Mouse (Mus musculus) MEL (cell line): Measurements from ENCODE around the gene Mlc1. TPM values are rescaled to one million over a fixed set of nuclear protein-coding genes. Genes with fewer than 3 reads are reported as not detected.

Source experiments
- DNase-seq: peaks from one replicate; pipeline ENCODE4 v3.0.0; 2011; ENCODE audit warnings: low read depth, low spot score
- H3K27ac ChIP-seq: 2 replicates; pipeline ENCODE4 v1.5.1; 2012; ENCODE audit warnings: low read depth, mild to moderate bottlenecking, control low read depth, low read length, moderate library complexity; ENCODE audit not compliant: control insufficient read depth
- H3K27me3 ChIP-seq, 2 experiments: fragments of 150-350 bp in 1 of 2; sonication (generic) in 1 of 2; 2 replicates each; pipeline ENCODE4 v1.6.1; 2012; ENCODE audit warnings: low read length in 2 of 2, mild to moderate bottlenecking in 2 of 2, improper control_type of control experiment in 1 of 2, moderate library complexity in 1 of 2; ENCODE audit not compliant: insufficient read depth in 2 of 2, control insufficient read depth in 1 of 2
- H3K36me3 ChIP-seq, 2 experiments: 2 replicates each; pipeline ENCODE4 v1.6.1; 2012 to 2014; ENCODE audit warnings: low read length in 2 of 2, improper control_type of control experiment in 1 of 2, inconsistent platforms in 1 of 2, mild to moderate bottlenecking in 1 of 2; ENCODE audit not compliant: insufficient read depth in 2 of 2, control insufficient read depth in 1 of 2
- H3K4me1 ChIP-seq, 2 experiments: fragments of 150-350 bp in 1 of 2; sonication (generic) in 1 of 2; 2 replicates each; pipeline ENCODE4 v1.6.1; 2012; ENCODE audit warnings: low read length in 2 of 2, improper control_type of control experiment in 1 of 2, mild to moderate bottlenecking in 1 of 2; ENCODE audit not compliant: insufficient read depth in 2 of 2, control insufficient read depth in 1 of 2
- H3K4me3 ChIP-seq, 2 experiments: fragments of 150-350 bp in 1 of 2; sonication (generic) in 1 of 2; 2 replicates each; pipeline ENCODE4 v1.5.1; 2012; ENCODE audit warnings: low read depth in 2 of 2, low read length in 2 of 2, mild to moderate bottlenecking in 2 of 2, moderate library complexity in 2 of 2, control low read depth in 1 of 2, improper control_type of control experiment in 1 of 2; ENCODE audit not compliant: control insufficient read depth in 1 of 2, insufficient read depth in 1 of 2
- H3K79me2 ChIP-seq: 2 replicates; pipeline ENCODE4 v1.6.1; 2012; ENCODE audit warnings: mild to moderate bottlenecking, low read length, moderate library complexity; ENCODE audit not compliant: control insufficient read depth, poor library complexity, insufficient read depth
- H3K9ac ChIP-seq: 2 replicates; pipeline ENCODE4 v1.6.1; 2012; ENCODE audit warnings: low read depth, mild to moderate bottlenecking, control low read depth, low read length, moderate library complexity; ENCODE audit not compliant: control insufficient read depth, poor library complexity, severe bottlenecking
- H3K9me3 ChIP-seq: fragments of 150-350 bp; sonication (generic); replicated peaks from 2 replicates; pipeline ENCODE4 v1.6.1; 2012; ENCODE audit warnings: mild to moderate bottlenecking, low read length, improper control_type of control experiment, moderate library complexity; ENCODE audit not compliant: insufficient read depth
- BHLHE40 ChIP-seq: IDR thresholded peaks from 2 replicates; pipeline ENCODE4 v1.6.1; 2012; ENCODE audit warnings: low read depth, mild to moderate bottlenecking, inconsistent platforms, low read length, improper control_type of control experiment, borderline replicate concordance
- CHD1 ChIP-seq: IDR thresholded peaks from 2 replicates; pipeline ENCODE4 v1.6.1; 2012; ENCODE audit warnings: low read depth, mild to moderate bottlenecking, inconsistent platforms, low read length, improper control_type of control experiment
- CHD2 ChIP-seq: IDR thresholded peaks from 2 replicates; pipeline ENCODE4 v1.6.1; 2011; ENCODE audit warnings: low read length, improper control_type of control experiment
- CTCF ChIP-seq, 3 experiments: IDR thresholded peaks in 2 of 3; conservative IDR thresholded peaks in 1 of 3; 2 replicates each; pipeline ENCODE4 v1.5.1; 2011 to 2012; ENCODE audit warnings: low read length in 3 of 3, low read depth in 2 of 3, mild to moderate bottlenecking in 2 of 3, improper control_type of control experiment in 1 of 3, inconsistent platforms in 1 of 3, mixed read lengths in 1 of 3, moderate library complexity in 1 of 3; ENCODE audit not compliant: control insufficient read depth in 1 of 3, insufficient read depth in 1 of 3, poor library complexity in 1 of 3, severe bottlenecking in 1 of 3
- E2F4 ChIP-seq: IDR thresholded peaks from 2 replicates; pipeline ENCODE4 v1.6.1; 2011; ENCODE audit warnings: low read depth, low read length, improper control_type of control experiment, borderline replicate concordance
- ELF1 ChIP-seq: IDR thresholded peaks from 2 replicates; pipeline ENCODE4 v1.6.1; 2014; ENCODE audit warnings: low read depth, mild to moderate bottlenecking, inconsistent platforms, low read length, improper control_type of control experiment, moderate library complexity
- ETS1 ChIP-seq: IDR thresholded peaks from 2 replicates; pipeline ENCODE4 v1.6.1; 2012; ENCODE audit warnings: low read depth, mild to moderate bottlenecking, inconsistent platforms, low read length, improper control_type of control experiment, moderate library complexity
- GATA1 ChIP-seq: IDR thresholded peaks from 2 replicates; pipeline ENCODE4 v1.6.1; 2011; ENCODE audit warnings: low read depth, low read length, improper control_type of control experiment
- JUND ChIP-seq: IDR thresholded peaks from 2 replicates; pipeline ENCODE4 v1.6.1; 2011; ENCODE audit warnings: low read depth, mild to moderate bottlenecking, improper control_type of control experiment, low read length
- KAT2A ChIP-seq: conservative IDR thresholded peaks from 2 replicates; pipeline ENCODE4 v1.6.1; 2012; ENCODE audit warnings: low read depth, low read length, improper control_type of control experiment, inconsistent platforms
- MAX ChIP-seq: IDR thresholded peaks from 2 replicates; pipeline ENCODE4 v1.6.1; 2011; ENCODE audit warnings: low read length, improper control_type of control experiment
- MAZ ChIP-seq: IDR thresholded peaks from 2 replicates; pipeline ENCODE4 v1.6.1; 2012; ENCODE audit warnings: low read depth, mild to moderate bottlenecking, inconsistent platforms, low read length, improper control_type of control experiment
- MYB ChIP-seq: IDR thresholded peaks from 2 replicates; pipeline ENCODE4 v1.6.1; 2011; ENCODE audit warnings: mild to moderate bottlenecking, low read depth, low read length, improper control_type of control experiment
- MYC ChIP-seq: IDR thresholded peaks from 2 replicates; pipeline ENCODE4 v1.6.1; 2011; ENCODE audit warnings: low read depth, mild to moderate bottlenecking, low read length, improper control_type of control experiment, moderate library complexity
- NELFE ChIP-seq: IDR thresholded peaks from 2 replicates; pipeline ENCODE4 v1.6.1; 2011; ENCODE audit warnings: low read depth, low read length, improper control_type of control experiment
- NRF1 ChIP-seq: IDR thresholded peaks from 2 replicates; pipeline ENCODE4 v1.6.1; 2014; ENCODE audit warnings: low read depth, mild to moderate bottlenecking, inconsistent platforms, low read length, improper control_type of control experiment, moderate library complexity; ENCODE audit not compliant: poor library complexity, insufficient read depth, severe bottlenecking
- POLR2A ChIP-seq, 2 experiments: IDR thresholded peaks; 2 replicates each; pipeline ENCODE4 v1.6.1; 2011 to 2012; ENCODE audit warnings: low read length in 2 of 2, mild to moderate bottlenecking in 2 of 2, control low read depth in 1 of 2, improper control_type of control experiment in 1 of 2, low read depth in 1 of 2, moderate library complexity in 1 of 2; ENCODE audit not compliant: control insufficient read depth in 1 of 2, insufficient read depth in 1 of 2, poor library complexity in 1 of 2
- POLR2AphosphoS2 ChIP-seq: IDR thresholded peaks from 2 replicates; pipeline ENCODE4 v1.6.1; 2011; ENCODE audit warnings: low read length, improper control_type of control experiment
- POLR2AphosphoS5 ChIP-seq: IDR thresholded peaks from 2 replicates; pipeline ENCODE4 v1.6.1; 2012; ENCODE audit warnings: low read depth, borderline replicate concordance, mild to moderate bottlenecking, inconsistent platforms, low read length, moderate library complexity, mixed read lengths
- RAD21 ChIP-seq: IDR thresholded peaks from 2 replicates; pipeline ENCODE4 v1.6.1; 2011; ENCODE audit warnings: mild to moderate bottlenecking, low read depth, low read length, improper control_type of control experiment
- RCOR1 ChIP-seq: IDR thresholded peaks from 2 replicates; pipeline ENCODE4 v1.6.1; 2012; ENCODE audit warnings: low read depth, mild to moderate bottlenecking, inconsistent platforms, low read length, improper control_type of control experiment
- TCF12 ChIP-seq: IDR thresholded peaks from 2 replicates; pipeline ENCODE4 v1.6.1; 2014; ENCODE audit warnings: low read depth, mild to moderate bottlenecking, inconsistent platforms, low read length, improper control_type of control experiment, moderate library complexity
- USF1 ChIP-seq: IDR thresholded peaks from 2 replicates; pipeline ENCODE4 v1.6.1; 2014; ENCODE audit warnings: low read depth, mild to moderate bottlenecking, inconsistent platforms, low read length, improper control_type of control experiment, moderate library complexity
- USF2 ChIP-seq, 2 experiments: IDR thresholded peaks; 2 replicates each; pipeline ENCODE4 v1.6.1; 2011 to 2012; ENCODE audit warnings: improper control_type of control experiment in 2 of 2, low read length in 2 of 2, borderline replicate concordance in 1 of 2, inconsistent platforms in 1 of 2, low read depth in 1 of 2, mild to moderate bottlenecking in 1 of 2; ENCODE audit not compliant: insufficient read depth in 1 of 2
- polyA plus RNA-seq, 2 experiments: library from polyadenylated mRNA; stranded (reverse) in 1 of 2; unstranded in 1 of 2; fragments of >175 nt in 1 of 2; fragments of >200 nt in 1 of 2; gene quantifications; 2 replicates each; pipeline versions ENCODE4 v1.2.1 to v1.2.4; 2012; ENCODE audit warnings: low replicate concordance in 2 of 2, low read depth in 1 of 2; ENCODE audit not compliant: insufficient read length in 2 of 2, insufficient read depth in 1 of 2, missing spikeins in 1 of 2
- total RNA-seq: library from RNA; depleted of rRNA; stranded (reverse); fragments of 300-350 nt; gene quantifications from 2 replicates; pipeline ENCODE4 v1.2.3, GENCODE M21; 2012

The Mlc1 gene
- total and polyA plus RNA-seq, 3 experiments, result not detected

DNA sequence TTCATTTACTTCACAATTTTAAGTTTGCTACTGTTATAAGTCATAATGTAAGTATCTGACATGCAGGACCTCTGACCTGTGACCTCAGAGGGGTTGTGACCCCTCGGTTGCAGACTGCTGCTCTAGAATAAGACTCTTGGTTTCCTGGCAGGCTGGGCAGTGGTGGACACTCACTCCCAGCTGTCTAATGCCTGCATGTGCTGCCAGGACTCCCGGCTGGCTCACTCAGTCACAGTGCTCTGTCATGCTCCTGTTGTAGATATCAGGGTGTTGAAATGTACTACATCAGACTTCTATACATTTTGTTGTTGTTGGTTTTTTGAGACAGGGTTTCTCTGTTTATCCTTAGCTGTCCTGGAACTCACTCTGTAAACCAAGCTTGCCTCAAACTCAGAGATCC lies 21.6 kb upstream of the Mlc1 start:
- H3K9me3 ChIP-seq, result no peaks in the 10 kb centered on the region
- no peak overlapping the region for H3K27ac ChIP-seq
- no peaks in the 10 kb centered on the region for H3K4me1 ChIP-seq
- no peak overlapping the region for H3K4me3 ChIP-seq
- no peaks in the 10 kb centered on the region for H3K36me3 ChIP-seq
- DNase-seq, result no peak
- no peak overlapping the region for H3K9ac ChIP-seq
- TF ChIP-seq NRF1 (no peak), CHD1 (no peak), CHD2 (no peak)
- peaks cover 14% of the 10 kb centered on the region in 2 experiments for H3K27me3 ChIP-seq
- no peaks in the 10 kb centered on the region for H3K79me2 ChIP-seq

DNA sequence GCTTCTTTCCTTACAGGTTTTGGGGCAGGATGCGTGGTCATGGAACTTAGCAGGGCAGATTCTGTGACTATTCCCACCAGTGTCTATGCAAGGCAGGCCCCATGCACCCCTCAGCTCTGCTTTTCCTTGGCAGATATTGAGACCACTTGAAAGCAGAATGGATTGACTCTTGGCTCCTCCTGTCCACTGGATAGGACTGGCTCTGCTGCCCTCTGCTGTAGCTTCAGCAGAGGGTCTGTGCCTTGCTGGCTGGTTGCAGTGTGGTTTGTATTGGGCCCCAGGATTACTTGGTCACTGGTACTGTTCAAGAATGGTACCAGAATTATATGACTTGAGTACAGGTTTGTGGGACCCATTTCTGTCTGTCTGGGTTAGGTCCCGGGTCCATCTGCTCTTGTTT lies 20.3 kb upstream of the Mlc1 start:
- Histone ChIP-seq H3K27ac (no peak overlapping the region), H3K9me3 (no peaks in the 10 kb centered on the region), H3K4me3 (no peak overlapping the region), H3K9ac (no peak overlapping the region), H3K27me3 (peaks cover 11 to 14% of the 10 kb centered on the region in 2 experiments), H3K4me1 (no peaks in the 10 kb centered on the region), H3K79me2 (no peaks in the 10 kb centered on the region), H3K36me3 (no peaks in the 10 kb centered on the region)
- TF ChIP-seq MYB (no peak), POLR2AphosphoS2 (no peak), POLR2A (IDR thresholded peaks at IDR 0.05; ENCODE audit: control insufficient read depth in 1 of 2, insufficient read depth in 1 of 2, low read depth in 1 of 2, low read length in 2 of 2, poor library complexity in 1 of 2) (no peak), KAT2A (no peak), BHLHE40 (no peak), MAX (no peak), NELFE (no peak), MYC (no peak), CTCF (IDR thresholded peaks at IDR 0.05 in 2 of 3, conservative IDR thresholded peaks at IDR 0.05 in 1 of 3; ENCODE audit: control insufficient read depth in 1 of 3, insufficient read depth in 1 of 3, low read depth in 2 of 3, low read length in 3 of 3, poor library complexity in 1 of 3, severe bottlenecking in 1 of 3) (no peak; a peak in 1 of 6 replicates), ETS1 (no peak), ELF1 (no peak)
- DNase-seq, result no peak

DNA sequence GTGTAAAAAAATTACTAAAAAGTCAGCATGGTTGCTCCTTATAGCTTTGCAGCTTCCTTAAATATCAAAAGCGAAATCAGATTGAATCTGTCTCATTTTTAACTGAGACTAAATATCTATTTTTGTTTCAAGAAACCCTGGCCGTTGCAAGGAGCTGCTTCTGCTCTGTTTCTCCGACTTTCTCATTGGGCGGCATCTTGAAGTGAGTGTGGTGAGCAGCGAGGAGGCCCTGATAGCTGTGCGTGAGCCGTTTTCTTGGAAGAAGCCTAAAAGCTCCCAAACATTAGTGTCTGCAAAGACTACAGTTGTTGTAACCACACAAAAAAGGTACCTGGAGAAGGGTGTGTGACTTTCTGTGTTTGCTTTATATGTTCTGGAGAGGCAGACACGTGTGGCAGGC lies 19.8 kb upstream of the Mlc1 start:
- Histone ChIP-seq H3K9ac (no peak overlapping the region), H3K27ac (no peak overlapping the region), H3K27me3 (peaks cover 11 to 14% of the 10 kb centered on the region in 2 experiments), H3K4me3 (no peak overlapping the region), H3K9me3 (no peaks in the 10 kb centered on the region), H3K4me1 (no peaks in the 10 kb centered on the region), H3K79me2 (no peaks in the 10 kb centered on the region), H3K36me3 (no peaks in the 10 kb centered on the region)
- TF ChIP-seq POLR2AphosphoS2 (no peak), RAD21 (no peak), POLR2AphosphoS5 (no peak), NELFE (no peak), CHD1 (no peak), USF1 (no peak), MAZ (no peak), USF2 (IDR thresholded peaks at IDR 0.05; ENCODE audit: borderline replicate concordance in 1 of 2, insufficient read depth in 1 of 2, low read depth in 1 of 2, low read length in 2 of 2) (no peak), RCOR1 (no peak), MYC (no peak), JUND (no peak), TCF12 (no peak), ELF1 (no peak), GATA1 (no peak), E2F4 (no peak), NRF1 (no peak), KAT2A (no peak), CHD2 (no peak)
- DNase-seq, result no peak
